Mouse (Mus musculus): ENCODE measurements around the gene Kcnt2. TPM values are rescaled to one million over a fixed set of nuclear protein-coding genes. Genes with fewer than 3 reads are reported as not detected.
A peak's percentile ranks its signal among the peaks of the same experiment; 100 is the strongest.

Kcnt2 gene
- 4.8 and 5.1 TPM in 2 replicates for polyA plus RNA-seq (2014; fragmentation: Nextera tagmentation; extraction: Ambion mirVana)

- H3K27me3 ChIP-seq (replicated peaks; ENCODE audit: control insufficient read depth, insufficient read depth, low read length): no peaks in the 10 kb centered on the region
- no peak within 1 kb of the TSS for H3K27ac ChIP-seq (ENCODE audit: low read depth)
- no peaks in the 10 kb centered on the region for H3K9me3 ChIP-seq (ENCODE audit: control insufficient read depth, low read length)
- WGBS: 1% methylated on average over 21 of the region's 21 CpGs
- no peaks in the 10 kb centered on the region for H3K4me1 ChIP-seq (replicated peaks; ENCODE audit: control insufficient read depth, insufficient read depth, low read length)
- peak; percentile 51 for ATAC-seq (replicated peaks; ENCODE audit: low FRiP score, low TSS enrichment, low read depth)
- no peak for DNase-seq (ENCODE audit: low spot score)
- H3K36me3 ChIP-seq (ENCODE audit: control insufficient read depth, insufficient read depth, low read length): no peaks in the 10 kb centered on the region
- peak within 1 kb of the TSS; percentile 51 for H3K4me3 ChIP-seq (ENCODE audit: low read depth, low read length)
- peak within 1 kb of the TSS; percentile 79 for H3K4me2 ChIP-seq (ENCODE audit: low read length)
- peak within 1 kb of the TSS; percentile 32 for H3K9ac ChIP-seq (ENCODE audit: low read length)
Observed at GRCm38 (mm10) chr1:140245876-140246597, at the start of gene Kcnt2. Gene Kcnt2, plus strand, starts transcription at chr1:140246158.

- Histone ChIP-seq H3K4me3 (ENCODE audit: low read depth, low read length) (no peak overlapping the region), H3K27ac (ENCODE audit: low read depth) (no peak overlapping the region), H3K9ac (ENCODE audit: low read length) (no peak overlapping the region), H3K36me3 (ENCODE audit: control insufficient read depth, insufficient read depth, low read length) (no peaks in the 10 kb centered on the region), H3K4me1 (replicated peaks; ENCODE audit: control insufficient read depth, insufficient read depth, low read length) (no peaks in the 10 kb centered on the region), H3K9me3 (ENCODE audit: control insufficient read depth, low read length) (no peaks in the 10 kb centered on the region), H3K4me2 (ENCODE audit: low read length) (no peak overlapping the region), H3K27me3 (replicated peaks; ENCODE audit: control insufficient read depth, insufficient read depth, low read length) (no peaks in the 10 kb centered on the region)
- ATAC-seq (replicated peaks; ENCODE audit: low FRiP score, low TSS enrichment, low read depth) (no peak), DNase-seq (ENCODE audit: low spot score) (no peak)
- 72% methylated on average over 2 of the region's 2 CpGs for WGBS
Observed at GRCm38 (mm10) chr1:140205329-140205728, 40.6 kb upstream of the Kcnt2 start.

GRCm38 (mm10) chr1:140225221-140225620 lies 20.7 kb upstream of the Kcnt2 start:
- no peaks in the 10 kb centered on the region for H3K4me1 ChIP-seq (replicated peaks; ENCODE audit: control insufficient read depth, insufficient read depth, low read length)
- WGBS: 42% methylated on average over 3 of the region's 3 CpGs
- H3K9ac ChIP-seq (ENCODE audit: low read length): no peak overlapping the region
- no peaks in the 10 kb centered on the region for H3K36me3 ChIP-seq (ENCODE audit: control insufficient read depth, insufficient read depth, low read length)
- H3K4me3 ChIP-seq (ENCODE audit: low read depth, low read length): no peak overlapping the region
- 0 out of 2 replicates have a peak, but pooled peaks have one; percentile 16 for ATAC-seq (replicated peaks; ENCODE audit: low FRiP score, low TSS enrichment, low read depth)
- H3K27ac ChIP-seq (ENCODE audit: low read depth): no peak overlapping the region
- H3K27me3 ChIP-seq (replicated peaks; ENCODE audit: control insufficient read depth, insufficient read depth, low read length): no peaks in the 10 kb centered on the region
- H3K4me2 ChIP-seq (ENCODE audit: low read length): no peak overlapping the region
- no peaks in the 10 kb centered on the region for H3K9me3 ChIP-seq (ENCODE audit: control insufficient read depth, low read length)
- no peak for DNase-seq (ENCODE audit: low spot score)

- ATAC-seq (replicated peaks; ENCODE audit: low FRiP score, low TSS enrichment, low read depth) (no peak; the same call in 1 of the 2 replicates), DNase-seq (ENCODE audit: low spot score) (no peak)
- WGBS: 55% methylated on average over 8 of the region's 8 CpGs
- Histone ChIP-seq H3K4me1 (replicated peaks; ENCODE audit: control insufficient read depth, insufficient read depth, low read length) (no peaks in the 10 kb centered on the region), H3K27me3 (replicated peaks; ENCODE audit: control insufficient read depth, insufficient read depth, low read length) (no peaks in the 10 kb centered on the region), H3K36me3 (ENCODE audit: control insufficient read depth, insufficient read depth, low read length) (no peaks in the 10 kb centered on the region), H3K9ac (ENCODE audit: low read length) (no peak overlapping the region), H3K27ac (ENCODE audit: low read depth) (no peak overlapping the region), H3K4me3 (ENCODE audit: low read depth, low read length) (no peak overlapping the region), H3K4me2 (ENCODE audit: low read length) (no peak overlapping the region), H3K9me3 (ENCODE audit: control insufficient read depth, low read length) (no peaks in the 10 kb centered on the region)
Observed at GRCm38 (mm10) chr1:140226673-140227072, 19.3 kb upstream of the Kcnt2 start.

GRCm38 (mm10) chr1:140245465-140245864 lies 493 bp upstream of the Kcnt2 start:
- WGBS: 2% methylated on average over 17 of the region's 17 CpGs
- H3K27me3 ChIP-seq (replicated peaks; ENCODE audit: control insufficient read depth, insufficient read depth, low read length): no peaks in the 10 kb centered on the region
- H3K4me2 ChIP-seq (ENCODE audit: low read length): peak overlapping the region; percentile 79
- H3K9ac ChIP-seq (ENCODE audit: low read length): peak overlapping the region; percentile 32
- H3K9me3 ChIP-seq (ENCODE audit: control insufficient read depth, low read length): no peaks in the 10 kb centered on the region
- peak overlapping the region; percentile 51 for H3K4me3 ChIP-seq (ENCODE audit: low read depth, low read length)
- no peaks in the 10 kb centered on the region for H3K4me1 ChIP-seq (replicated peaks; ENCODE audit: control insufficient read depth, insufficient read depth, low read length)
- peak; percentile 96 for ATAC-seq (replicated peaks; ENCODE audit: low FRiP score, low TSS enrichment, low read depth)
- H3K36me3 ChIP-seq (ENCODE audit: control insufficient read depth, insufficient read depth, low read length): no peaks in the 10 kb centered on the region
- peak; percentile 81 for DNase-seq (ENCODE audit: low spot score)
- H3K27ac ChIP-seq (ENCODE audit: low read depth): no peak overlapping the region

GRCm38 (mm10) chr1:140264696-140265095 lies 18.7 kb downstream of the Kcnt2 start:
- Histone ChIP-seq H3K36me3 (ENCODE audit: control insufficient read depth, insufficient read depth, low read length) (no peaks in the 10 kb centered on the region), H3K9me3 (ENCODE audit: control insufficient read depth, low read length) (no peaks in the 10 kb centered on the region), H3K4me1 (replicated peaks; ENCODE audit: control insufficient read depth, insufficient read depth, low read length) (peaks cover 4% of the 10 kb centered on the region; the same call in 1 of the 2 replicates), H3K27ac (ENCODE audit: low read depth) (no peak overlapping the region), H3K4me2 (ENCODE audit: low read length) (no peak overlapping the region), H3K9ac (ENCODE audit: low read length) (no peak overlapping the region), H3K27me3 (replicated peaks; ENCODE audit: control insufficient read depth, insufficient read depth, low read length) (no peaks in the 10 kb centered on the region), H3K4me3 (ENCODE audit: low read depth, low read length) (no peak overlapping the region)
- no peak for DNase-seq (ENCODE audit: low spot score)
- 81% methylated on average over 3 of the region's 3 CpGs for WGBS
- no peak for ATAC-seq (replicated peaks; ENCODE audit: low FRiP score, low TSS enrichment, low read depth)

GRCm38 (mm10) chr1:140266047-140266446 lies 20.1 kb downstream of the Kcnt2 start:
- Histone ChIP-seq H3K36me3 (ENCODE audit: control insufficient read depth, insufficient read depth, low read length) (no peaks in the 10 kb centered on the region), H3K9me3 (ENCODE audit: control insufficient read depth, low read length) (no peaks in the 10 kb centered on the region), H3K27me3 (replicated peaks; ENCODE audit: control insufficient read depth, insufficient read depth, low read length) (no peaks in the 10 kb centered on the region), H3K4me1 (replicated peaks; ENCODE audit: control insufficient read depth, insufficient read depth, low read length) (peaks cover 4% of the 10 kb centered on the region; the same call in 1 of the 2 replicates), H3K4me3 (ENCODE audit: low read depth, low read length) (no peak overlapping the region), H3K4me2 (ENCODE audit: low read length) (no peak overlapping the region), H3K27ac (ENCODE audit: low read depth) (no peak overlapping the region), H3K9ac (ENCODE audit: low read length) (no peak overlapping the region)
- DNase-seq (ENCODE audit: low spot score): peak; percentile 49
- no peak for ATAC-seq (replicated peaks; ENCODE audit: low FRiP score, low TSS enrichment, low read depth)
- WGBS: 77% methylated on average over 5 of the region's 5 CpGs

GRCm38 (mm10) chr1:140266643-140267286 lies 20.8 kb downstream of the Kcnt2 start:
- H3K9ac ChIP-seq (ENCODE audit: low read length): no peak overlapping the region
- no peaks in the 10 kb centered on the region for H3K36me3 ChIP-seq (ENCODE audit: control insufficient read depth, insufficient read depth, low read length)
- WGBS: 56% methylated on average over 8 of the region's 8 CpGs
- DNase-seq (ENCODE audit: low spot score) (no peak), ATAC-seq (replicated peaks; ENCODE audit: low FRiP score, low TSS enrichment, low read depth) (no peak; the same call in 1 of the 2 replicates)
- H3K4me2 ChIP-seq (ENCODE audit: low read length): no peak overlapping the region
- H3K4me1 ChIP-seq (replicated peaks; ENCODE audit: control insufficient read depth, insufficient read depth, low read length): peaks cover 4% of the 10 kb centered on the region; the same call in 1 of the 2 replicates
- H3K4me3 ChIP-seq (ENCODE audit: low read depth, low read length): no peak overlapping the region
- no peak overlapping the region for H3K27ac ChIP-seq (ENCODE audit: low read depth)
- H3K9me3 ChIP-seq (ENCODE audit: control insufficient read depth, low read length): no peaks in the 10 kb centered on the region
- H3K27me3 ChIP-seq (replicated peaks; ENCODE audit: control insufficient read depth, insufficient read depth, low read length): no peaks in the 10 kb centered on the region

Data from intestine, embryonic 14.5 days (tissue).